ENCODE assay signal across 9 mouse cellular contexts in genomic region chr16:7282257-7282656, GRCm38 (mm10).
DNase-seq lines count a peak whose midpoint lies in the region; ATAC-seq and TF ChIP-seq lines count a peak whose summit lies in the region.
"Had no signal": no experiment of that assay in that cellular context is flagged by ENCODE, and none has a peak within 500 bp of the region (broad histone marks: within the 10 kb centered on the region; RNA-seq: fewer than 3 reads in every experiment).

No protein-coding gene starts in this region.

- H3K27me3 ChIP-seq in forebrain, postnatal 0 days (ENCODE audit: insufficient read depth, low read length), result no peaks in the 10 kb centered on the region
- no peaks in the 10 kb centered on the region for H3K27me3 ChIP-seq in forebrain, embryonic 12.5 days
- H3K27me3 ChIP-seq: liver, embryonic 15.5 days had no signal

- ATAC-seq in forebrain, postnatal 0 days, result peak; percentile 76
- ATAC-seq in forebrain, embryonic 12.5 days (ENCODE audit: low FRiP score), result no peak
- ATAC-seq in monocyte, adult 5-6 weeks (replicated peaks; ENCODE audit: insufficient number of reproducible peaks, low FRiP score, low TSS enrichment, poor library complexity, severe bottlenecking), result no peak
- ATAC-seq in CD4-positive, CD25-positive, alpha-beta regulatory T cell, adult 4 months, result no peak

- no peak overlapping the region for H3K4me3 ChIP-seq in forebrain, postnatal 0 days (ENCODE audit: low read depth, low read length)
- no peak overlapping the region for H3K4me3 ChIP-seq in forebrain, embryonic 12.5 days (replicated peaks)
- H3K4me3 ChIP-seq: liver, embryonic 15.5 days had no signal

- no peak overlapping the region for H3K27ac ChIP-seq in forebrain, postnatal 0 days (ENCODE audit: low read depth, low read length)
- no peak overlapping the region for H3K27ac ChIP-seq in forebrain, embryonic 12.5 days
- H3K27ac ChIP-seq: liver, embryonic 15.5 days had no signal

- H3K4me2 ChIP-seq in forebrain, postnatal 0 days (ENCODE audit: low read depth), result no peak overlapping the region
- no peak overlapping the region for H3K4me2 ChIP-seq in forebrain, embryonic 12.5 days
- H3K4me2 ChIP-seq: liver, embryonic 15.5 days had no signal

- 48% methylated on average over 7 of the region's 7 CpGs for WGBS in forebrain, postnatal 0 days
- WGBS in forebrain, embryonic 12.5 days, result 91% methylated on average over 7 of the region's 7 CpGs

- H3K9me3 ChIP-seq in forebrain, postnatal 0 days (ENCODE audit: low read length), result no peaks in the 10 kb centered on the region
- H3K9me3 ChIP-seq in forebrain, embryonic 12.5 days, result no peaks in the 10 kb centered on the region
- H3K9me3 ChIP-seq: liver, embryonic 15.5 days had no signal

- peak; percentile 60 for DNase-seq in forebrain, postnatal 0 days
- DNase-seq in adrenal gland, postnatal 36 days, result peak; percentile 15
- DNase-seq in frontal cortex, postnatal 36 days (ENCODE audit: low spot score in 2 of 2), result peak; percentile 44 to 74
- peak; percentile 61 to 77 for DNase-seq in left cerebral cortex, postnatal 14 days (ENCODE audit: low spot score in 2 of 2)
- DNase-seq in kidney, postnatal 25 days, result no peak

- H3K4me1 ChIP-seq in forebrain, postnatal 0 days (ENCODE audit: insufficient read depth), result no peaks in the 10 kb centered on the region
- H3K4me1 ChIP-seq in forebrain, embryonic 12.5 days, result no peaks in the 10 kb centered on the region
- H3K4me1 ChIP-seq: liver, embryonic 15.5 days had no signal

- no peaks in the 10 kb centered on the region for H3K36me3 ChIP-seq in forebrain, postnatal 0 days (ENCODE audit: insufficient read depth)
- no peaks in the 10 kb centered on the region for H3K36me3 ChIP-seq in forebrain, embryonic 12.5 days (replicated peaks)
- H3K36me3 ChIP-seq: liver, embryonic 15.5 days had no signal

- no peak for TF ChIP-seq CTCF in forebrain, postnatal 0 days (IDR thresholded peaks at IDR 0.05; ENCODE audit: low read depth)

- H3K9ac ChIP-seq in forebrain, postnatal 0 days, result no peak overlapping the region
- no peak overlapping the region for H3K9ac ChIP-seq in forebrain, embryonic 12.5 days
- H3K9ac ChIP-seq: liver, embryonic 15.5 days had no signal

- intact Hi-C loops in left cerebral cortex, postnatal 14 days (cut with DNase I), result no loop called here

Comparison
In these comparisons a context has a peak if more than half of its experiments do, and no peak if none do; other contexts are left out.
1. DNase-seq: peak in forebrain, postnatal 0 days (single experiment), adrenal gland, postnatal 36 days (2 of 2), frontal cortex, postnatal 36 days (2 of 2) and left cerebral cortex, postnatal 14 days (2 of 2); none in kidney, postnatal 25 days (0 of 2).